Mouse (Mus musculus) thymus, postnatal 10 days (tissue): ENCODE measurements around the gene Rpl10.

Source experiments
- DNase-seq, 2 experiments: peaks; one replicate each; pipeline ENCODE4 v3.0.0; 2021; ENCODE audit warnings: low spot score in 2 of 2

The Rpl10 gene

GRCm38 (mm10) chrX:74281041-74281731 lies 10.6 kb downstream of the Rpl10 start:
- no peak for DNase-seq

GRCm38 (mm10) chrX:74281732-74282394 lies 11.3 kb downstream of the Rpl10 start, which contains the start of the genes Taz and Dnase1l1:
Taz (plus strand) TSS chrX:74281912.
Dnase1l1 (minus strand) TSS chrX:74282337.
- DNase-seq = peak; percentile 27 to 46

- peak; percentile 79 to 82 for DNase-seq
These were observed 11.9 kb downstream of the Rpl10 start for GRCm38 (mm10) chrX:74282395-74283091.

GRCm38 (mm10) chrX:74283092-74283437 lies 12.5 kb downstream of the Rpl10 start:
- DNase-seq = peak in 1 of 2 experiments; percentile 2

GRCm38 (mm10) chrX:74293431-74293830 lies 22.8 kb downstream of the Rpl10 start:
- DNase-seq = no peak

GRCm38 (mm10) chrX:74296538-74297448 lies 26.2 kb downstream of the Rpl10 start, which contains the start of gene Atp6ap1:
Atp6ap1 (plus strand) TSS chrX:74297097.
- DNase-seq = peak; percentile 84 to 87

GRCm38 (mm10) chrX:74298348-74298747 lies 27.7 kb downstream of the Rpl10 start:
- DNase-seq = no peak

GRCm38 (mm10) chrX:74299721-74300120 lies 29.1 kb downstream of the Rpl10 start:
- DNase-seq = no peak

GRCm38 (mm10) chrX:74304867-74305700 lies 34.5 kb downstream of the Rpl10 start, which contains the start of gene Gdi1:
Gdi1 (plus strand) TSS chrX:74304998.
- peak; percentile 72 to 74 for DNase-seq

GRCm38 (mm10) chrX:74312540-74313464 lies 42.2 kb downstream of the Rpl10 start, which contains the start of gene Fam50a:
Fam50a (plus strand) TSS chrX:74313033.
- DNase-seq = peak; percentile 79 to 80
